Mouse (Mus musculus): ENCODE measurements around the gene Fam171b.

Gene Fam171b

DNA sequence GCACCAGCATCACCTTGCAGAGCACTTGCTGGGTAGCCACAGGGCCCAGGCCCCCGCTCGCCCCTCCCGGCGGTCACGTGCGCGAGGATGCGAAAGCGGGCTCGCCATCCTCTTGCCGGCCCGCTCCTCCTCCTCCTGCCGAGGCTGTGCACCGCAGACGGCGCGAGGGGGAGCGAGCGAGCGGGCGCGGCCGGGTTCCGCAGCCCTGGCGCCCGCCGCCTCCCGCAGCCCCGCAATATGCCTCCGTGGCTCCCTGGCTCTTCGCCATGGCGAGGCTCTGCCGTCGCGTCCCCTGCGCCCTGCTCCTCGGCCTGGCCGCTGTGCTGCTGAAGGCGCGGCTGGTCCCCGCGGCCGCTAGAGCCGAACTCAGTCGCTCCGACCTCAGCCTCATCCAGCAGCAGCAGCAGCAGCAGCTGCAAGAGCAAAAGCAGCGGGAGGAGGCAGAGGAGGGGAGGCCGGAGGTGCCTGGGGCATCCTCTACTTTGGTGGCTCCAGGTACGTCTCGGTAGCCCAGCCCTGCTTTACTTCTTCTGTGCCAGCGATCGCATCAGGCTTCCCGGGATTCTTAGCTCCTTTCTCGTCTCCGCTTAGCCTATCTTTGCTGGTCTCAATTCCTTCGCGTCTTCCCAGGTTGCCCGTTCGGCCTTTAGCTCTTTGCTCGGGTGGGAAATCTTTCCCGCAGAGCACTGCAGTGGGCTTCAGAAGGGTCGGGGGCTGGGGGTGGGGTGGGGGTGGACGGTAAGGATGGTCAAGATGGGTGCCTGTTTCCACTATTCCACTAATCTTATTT is at the start of gene Fam171b:
TSS of gene Fam171b (plus strand) at position 154 of the 790 bp plus-strand sequence.
- CTCF ChIA-PET, result interaction anchor here (0.6 kb wide), 1 partner anchor 19 kb away, joined by 3 read pairs; no protein-coding TSS in a partner anchor

DNA sequence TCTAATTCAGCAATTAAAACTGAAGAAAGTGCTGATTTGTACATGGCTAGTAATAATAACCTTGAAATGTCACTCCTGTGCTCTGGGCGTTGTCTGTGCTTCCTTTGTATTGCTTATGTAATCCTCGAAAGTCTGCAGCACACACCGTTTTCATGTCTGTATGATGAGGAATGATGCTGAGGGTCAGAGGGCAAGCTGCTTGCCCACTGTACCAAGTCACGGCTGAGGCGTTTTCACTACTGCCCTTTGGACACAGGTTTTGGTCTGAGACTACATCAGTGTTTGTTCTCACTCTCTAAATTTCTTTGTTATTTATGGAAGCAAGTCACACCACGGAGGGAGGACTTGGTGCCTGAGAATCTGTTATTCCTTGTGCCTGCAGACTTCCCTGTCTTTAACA is 46.4 kb upstream of the Fam171b start:
- CTCF ChIA-PET, result no interaction called here

DNA sequence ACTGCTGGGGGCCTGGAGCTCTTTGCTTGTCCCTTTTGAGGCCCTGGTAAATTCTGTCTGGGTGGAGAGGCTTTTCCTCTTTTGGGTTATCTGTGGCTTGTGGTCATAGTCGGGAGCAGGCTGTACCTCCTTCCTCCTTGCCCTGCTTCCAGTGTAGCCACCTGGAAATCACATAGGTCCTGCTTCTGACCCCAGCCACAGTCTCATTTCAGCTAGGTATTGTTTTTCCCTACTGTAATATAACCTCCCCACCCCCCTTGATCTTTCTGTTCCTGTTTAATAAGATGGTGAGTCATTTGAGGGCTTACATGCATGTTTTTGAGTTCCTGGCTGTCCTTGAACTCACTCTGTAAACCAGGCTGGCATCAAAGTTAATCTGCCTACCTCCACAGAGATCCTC is 45.6 kb upstream of the Fam171b start:
- CTCF ChIA-PET, result no interaction called here

DNA sequence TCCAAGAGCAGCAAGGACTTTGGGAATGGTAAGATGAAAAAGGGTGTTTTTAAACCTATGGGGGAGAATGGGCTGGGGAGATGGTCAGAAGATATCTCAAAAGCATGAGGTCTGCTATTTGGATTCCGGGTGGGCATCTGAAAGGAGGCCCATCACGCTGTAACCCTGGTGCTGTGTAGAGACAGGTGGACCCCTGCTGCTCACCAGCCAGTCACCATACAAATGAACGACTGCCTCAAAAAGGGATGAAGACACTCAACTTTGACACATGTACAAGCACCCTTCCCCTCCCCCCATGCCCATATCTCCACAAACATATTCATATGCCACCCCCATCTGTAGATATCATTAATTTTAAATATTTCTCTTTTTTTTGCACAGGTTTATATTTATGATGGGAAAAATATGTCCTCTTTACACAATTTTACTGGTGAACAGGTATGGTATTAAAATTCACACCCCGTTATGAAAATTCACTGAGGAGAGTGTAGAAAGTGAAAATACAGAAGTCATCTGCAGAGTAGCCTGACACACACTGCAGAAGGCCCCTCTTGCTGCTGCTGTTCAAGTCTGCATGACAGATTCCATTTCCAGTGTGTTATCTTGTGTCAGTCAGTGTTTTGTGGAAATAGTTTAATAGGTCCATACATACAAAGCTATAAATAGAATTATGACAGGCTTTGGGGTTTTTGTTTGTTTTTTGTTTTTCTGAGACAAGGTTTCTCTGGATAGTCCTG is 44.0 kb upstream of the Fam171b start:
- CTCF ChIA-PET, result interaction anchor here (0.5 kb wide), 1 partner anchor 33 kb away, joined by 3 read pairs; no protein-coding TSS in a partner anchor

DNA sequence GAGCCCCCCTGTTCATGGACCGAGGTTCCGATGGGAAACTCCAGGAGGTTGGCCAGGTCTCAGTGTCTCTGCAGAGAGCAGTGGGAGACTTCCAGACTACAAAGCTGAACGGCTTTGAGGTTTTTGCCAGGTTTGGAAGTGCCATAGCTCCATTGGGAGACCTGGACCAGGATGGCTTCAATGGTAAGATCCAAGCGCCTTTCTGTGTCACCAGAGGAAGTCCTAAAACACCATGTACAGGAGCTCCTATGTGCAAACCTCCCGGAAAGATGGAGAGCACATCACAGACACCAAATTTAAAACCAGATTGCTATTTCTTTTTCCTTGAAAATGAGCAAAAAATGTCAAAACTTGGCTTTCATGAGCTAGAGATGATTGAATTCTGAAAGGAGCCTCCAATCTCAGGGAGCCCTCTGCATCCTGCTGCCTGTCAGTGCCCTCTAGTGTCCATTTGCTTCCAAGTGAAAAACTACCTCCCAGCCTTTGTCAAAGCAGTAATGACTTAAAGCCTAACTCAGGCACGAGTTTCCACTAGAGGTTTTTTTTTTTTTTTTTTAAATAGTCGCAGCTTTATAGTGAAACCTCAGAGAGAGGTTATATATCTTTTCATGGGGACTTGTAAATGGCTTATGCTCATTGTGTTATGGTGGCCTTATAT is 41.2 kb upstream of the Fam171b start:
- CTCF ChIA-PET, result interaction anchor here (0.6 to 1.1 kb wide), 4 partner anchors 21 to 142 kb away, joined by 3 to 9 read pairs (median 5); no protein-coding TSS in a partner anchor

DNA sequence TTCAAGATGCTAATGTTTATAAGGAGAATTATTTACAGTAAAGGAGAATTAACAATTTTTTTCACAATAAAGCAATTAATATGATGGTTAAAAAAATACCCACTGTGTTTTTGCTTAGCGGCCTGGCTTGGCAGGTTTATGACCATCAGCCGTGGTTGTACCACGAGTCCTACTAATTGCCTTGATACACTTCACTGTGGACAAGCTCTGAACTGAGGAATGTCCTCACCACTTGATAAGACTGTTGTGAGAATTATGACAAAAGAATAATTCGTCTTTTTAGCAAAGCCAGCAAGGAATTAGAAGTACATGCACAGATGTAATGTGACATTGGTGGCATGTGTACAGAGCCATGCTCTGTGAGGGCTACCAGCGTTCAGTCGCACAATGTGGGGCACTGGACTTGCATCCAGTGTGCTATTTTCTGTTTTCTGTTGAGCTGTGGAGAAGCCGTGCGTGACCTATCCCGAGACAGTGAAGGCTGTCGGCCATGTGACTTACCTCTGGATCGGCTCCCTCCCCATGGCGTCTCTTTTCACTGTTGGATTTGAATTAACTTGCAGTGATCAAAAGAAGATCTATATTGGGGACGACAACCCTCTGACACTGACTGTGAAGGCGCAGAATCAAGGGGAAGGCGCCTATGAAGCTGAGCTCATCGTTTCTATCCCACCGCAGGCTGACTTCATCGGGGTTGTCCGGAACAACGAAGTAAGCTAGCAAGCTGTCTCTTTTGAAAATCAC is 20.9 kb upstream of the Fam171b start:
- CTCF ChIA-PET, result no interaction called here

DNA sequence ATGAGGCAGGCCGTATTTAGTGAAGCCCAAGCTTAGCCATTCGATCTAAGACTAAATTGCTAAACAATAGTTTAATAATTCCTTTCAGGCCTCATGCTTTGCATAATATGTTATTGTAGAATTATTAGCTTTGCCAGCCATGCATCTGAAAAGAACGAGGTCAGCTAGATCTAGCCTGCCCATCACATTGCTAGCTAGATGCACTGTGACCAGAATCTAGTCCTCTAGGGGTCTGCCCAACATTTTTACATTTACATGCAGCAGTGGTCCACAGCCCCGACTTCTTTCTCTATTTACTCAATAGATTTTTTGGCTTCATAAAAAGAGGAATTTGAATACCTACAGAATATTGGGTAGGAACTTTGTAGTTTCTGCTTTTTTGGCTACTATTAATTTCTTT is 20.3 kb upstream of the Fam171b start:
- CTCF ChIA-PET, result interaction anchor here (0.5 kb wide), 1 partner anchor 21 kb away, joined by 5 read pairs; no protein-coding TSS in a partner anchor

DNA sequence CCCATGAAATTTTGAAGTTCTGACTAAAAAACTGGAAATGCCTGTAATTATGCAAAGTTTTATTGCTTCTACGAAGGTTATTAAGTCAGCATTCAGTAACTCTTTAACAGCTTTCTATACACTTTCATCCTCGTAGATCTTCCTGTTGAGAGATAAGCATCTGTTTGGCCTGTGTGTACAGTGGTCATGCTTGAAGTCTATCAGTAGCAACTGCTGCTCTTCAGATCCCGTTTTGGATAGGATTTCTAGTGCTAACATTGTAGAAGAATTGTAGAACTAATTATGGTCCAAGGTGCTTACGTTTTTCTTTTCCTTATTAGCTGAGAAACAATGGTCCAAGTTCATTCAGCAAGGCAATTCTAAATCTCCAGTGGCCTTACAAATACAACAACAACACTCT is 16.7 kb upstream of the Fam171b start:
- CTCF ChIA-PET, result no interaction called here

DNA sequence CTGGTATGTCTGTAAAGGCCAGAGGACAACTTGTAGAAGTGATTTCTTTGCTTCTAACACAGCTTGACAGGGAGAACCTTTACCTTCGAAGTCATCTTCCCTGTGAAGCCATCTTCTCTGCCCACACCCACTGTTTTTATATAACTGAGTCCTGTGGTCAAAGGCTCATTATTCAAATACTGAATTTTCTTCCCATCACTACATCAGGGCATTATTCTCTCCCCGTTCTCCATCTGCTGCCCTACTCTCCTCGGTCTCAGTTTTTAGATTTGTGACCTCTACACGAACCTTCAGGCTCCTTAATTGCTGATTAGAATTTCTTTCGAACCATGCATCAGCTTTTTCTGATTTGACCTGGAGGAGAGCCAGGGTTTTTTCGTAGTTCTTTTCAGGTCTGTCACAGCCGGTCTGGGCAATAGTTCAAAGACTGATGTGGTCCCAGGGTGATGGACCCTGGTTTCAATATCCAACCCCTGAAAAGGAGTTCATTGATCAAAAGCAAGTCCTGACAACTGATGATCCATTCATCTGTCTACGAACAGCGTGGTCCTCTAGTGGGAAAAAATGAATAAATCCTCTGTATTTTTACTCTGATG is 14.4 kb upstream of the Fam171b start:
- CTCF ChIA-PET, result no interaction called here

DNA sequence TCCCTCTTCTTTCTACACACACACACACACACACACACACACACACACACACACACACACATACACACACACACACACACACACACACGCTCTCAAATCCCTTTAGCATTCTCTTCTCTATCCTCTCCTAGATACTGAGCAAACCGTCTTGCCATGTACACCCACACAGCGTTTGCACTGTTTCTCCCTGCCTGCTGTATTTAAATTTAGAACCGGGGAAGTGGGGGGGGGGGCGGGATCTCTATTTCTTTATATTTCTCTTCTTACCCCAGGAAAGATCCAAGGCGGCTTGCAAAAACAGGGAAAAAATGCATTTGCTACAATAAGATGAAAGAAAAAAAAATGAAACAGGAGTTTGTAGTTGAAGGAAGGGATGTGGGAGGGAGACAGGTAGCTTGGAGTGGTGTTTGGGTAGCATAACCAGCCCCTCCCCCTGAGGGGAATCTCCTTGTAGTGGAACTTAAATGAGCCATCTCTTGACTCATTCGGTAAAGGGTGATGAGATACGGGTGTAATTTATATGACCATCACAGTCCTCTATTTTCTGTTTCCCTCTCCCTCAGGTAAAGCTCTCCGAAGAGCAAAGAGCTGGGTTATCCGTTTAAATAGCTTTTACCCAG is 947 bp downstream of the Fam171b start:
- CTCF ChIA-PET, result interaction anchor here (0.6 to 0.7 kb wide), 2 partner anchors 20 to 128 kb away, joined by 3 to 16 read pairs; partner anchors contain the start of gene Zswim2

DNA sequence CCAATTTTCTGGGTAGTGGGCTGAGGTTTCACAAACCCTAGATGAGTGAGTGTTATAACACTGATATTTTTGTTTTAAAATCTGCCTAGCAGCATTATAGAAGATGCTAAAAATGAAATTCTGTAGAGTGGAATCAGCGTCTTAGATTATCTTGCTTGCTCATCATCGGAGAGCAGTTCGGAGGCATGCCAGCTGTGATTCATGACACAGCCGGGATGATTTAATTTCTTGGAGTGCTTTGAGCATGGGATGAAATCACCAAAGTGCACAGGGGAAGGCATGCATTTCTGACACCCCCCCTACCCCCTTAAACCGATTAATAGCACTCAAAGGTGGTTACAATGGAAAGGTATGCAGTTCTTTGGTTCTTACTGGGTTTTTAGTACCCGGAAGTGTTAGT is 1.6 kb downstream of the Fam171b start:
- CTCF ChIA-PET, result interaction anchor here (0.7 kb wide), 1 partner anchor 127 kb away, joined by 16 read pairs; the partner anchor contains the start of gene Zswim2

DNA sequence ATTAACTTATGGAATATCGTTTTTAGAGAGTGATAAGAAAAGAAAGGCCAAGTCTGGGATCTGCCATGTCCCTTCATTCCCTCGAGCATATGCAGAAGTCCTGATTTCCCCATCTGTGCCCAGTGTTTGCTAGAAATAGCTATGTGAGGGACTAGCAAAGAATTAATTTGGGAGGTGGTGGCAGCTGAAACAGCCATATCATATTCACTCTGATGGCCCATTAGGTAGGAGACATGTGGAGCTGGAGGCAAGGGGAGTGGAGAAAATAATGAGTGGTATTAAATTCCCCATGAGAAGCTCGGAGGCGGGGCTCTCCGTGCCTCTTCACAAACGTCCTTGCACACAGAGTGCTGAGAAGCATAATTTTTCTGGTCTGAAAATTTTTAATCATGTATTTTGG is 3.7 kb downstream of the Fam171b start:
- CTCF ChIA-PET, result no interaction called here

DNA sequence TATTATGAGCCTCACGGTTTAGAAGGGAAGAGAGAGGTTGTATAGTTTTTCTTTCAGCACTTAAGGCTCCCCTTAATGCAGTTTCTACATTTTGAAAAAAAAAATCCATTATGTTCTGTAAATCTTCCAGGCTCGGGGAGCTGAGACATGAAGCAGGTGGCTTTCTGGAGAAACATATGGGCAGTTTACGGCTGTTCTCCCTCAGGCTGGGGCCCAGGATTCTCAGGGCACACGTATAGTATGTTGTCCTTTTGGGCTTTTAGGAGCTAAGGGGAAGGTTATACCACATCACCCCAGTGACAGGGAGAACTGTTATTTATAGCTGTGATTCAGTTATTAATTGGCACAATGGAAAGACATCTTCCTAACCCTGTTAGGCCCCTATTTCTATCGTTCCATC is 12.7 kb downstream of the Fam171b start:
- CTCF ChIA-PET, result no interaction called here

DNA sequence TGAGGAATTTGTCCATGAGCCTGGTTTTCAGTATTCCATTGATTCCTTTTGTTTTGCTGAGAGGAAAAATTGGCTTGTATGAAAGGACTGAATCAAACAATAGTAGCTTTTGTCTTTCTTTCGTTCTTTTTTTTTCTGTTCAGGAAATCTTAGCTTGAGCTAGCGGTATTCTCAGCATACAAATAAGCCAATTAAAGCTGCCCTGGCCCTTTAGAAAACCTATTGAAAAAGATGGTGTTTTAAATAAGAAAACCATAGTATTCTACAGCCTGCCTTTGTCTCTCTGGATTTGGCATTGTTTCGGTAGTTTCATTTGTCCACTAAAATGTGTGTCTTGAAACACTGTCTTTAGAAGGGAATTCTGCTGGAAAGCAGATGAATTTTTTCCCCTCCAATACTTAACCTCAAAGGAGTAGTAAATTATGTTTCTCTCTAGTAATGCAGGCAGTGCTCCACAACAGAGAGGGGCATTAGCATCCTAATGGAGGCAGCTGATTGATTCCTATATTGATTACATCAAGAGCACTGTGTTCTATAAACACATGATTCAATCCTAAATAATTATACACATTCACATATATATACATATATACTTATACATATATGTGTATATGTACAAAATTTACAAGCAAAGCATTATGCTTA is 16.6 kb downstream of the Fam171b start:
- CTCF ChIA-PET, result no interaction called here

DNA sequence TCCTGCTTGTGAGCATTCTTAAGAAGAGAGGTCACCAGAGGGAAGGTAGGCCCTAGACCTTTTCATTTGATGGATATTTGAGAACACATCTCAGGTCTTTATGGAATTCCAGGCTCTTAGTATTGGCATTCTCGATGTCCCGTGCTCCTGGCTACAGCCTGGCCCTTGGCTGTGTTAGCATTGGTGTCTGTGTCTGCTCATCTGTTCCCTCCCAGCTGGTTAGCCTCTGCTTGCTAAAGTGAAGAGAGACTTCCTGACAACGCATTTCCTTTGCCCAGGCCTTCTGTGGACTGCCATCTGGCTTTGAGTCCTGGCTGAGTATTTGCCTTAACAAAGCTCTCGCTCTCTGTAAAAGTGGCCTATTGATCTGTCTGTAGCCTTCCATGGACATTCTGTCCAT is 20.5 kb downstream of the Fam171b start:
- CTCF ChIA-PET, result no interaction called here

DNA sequence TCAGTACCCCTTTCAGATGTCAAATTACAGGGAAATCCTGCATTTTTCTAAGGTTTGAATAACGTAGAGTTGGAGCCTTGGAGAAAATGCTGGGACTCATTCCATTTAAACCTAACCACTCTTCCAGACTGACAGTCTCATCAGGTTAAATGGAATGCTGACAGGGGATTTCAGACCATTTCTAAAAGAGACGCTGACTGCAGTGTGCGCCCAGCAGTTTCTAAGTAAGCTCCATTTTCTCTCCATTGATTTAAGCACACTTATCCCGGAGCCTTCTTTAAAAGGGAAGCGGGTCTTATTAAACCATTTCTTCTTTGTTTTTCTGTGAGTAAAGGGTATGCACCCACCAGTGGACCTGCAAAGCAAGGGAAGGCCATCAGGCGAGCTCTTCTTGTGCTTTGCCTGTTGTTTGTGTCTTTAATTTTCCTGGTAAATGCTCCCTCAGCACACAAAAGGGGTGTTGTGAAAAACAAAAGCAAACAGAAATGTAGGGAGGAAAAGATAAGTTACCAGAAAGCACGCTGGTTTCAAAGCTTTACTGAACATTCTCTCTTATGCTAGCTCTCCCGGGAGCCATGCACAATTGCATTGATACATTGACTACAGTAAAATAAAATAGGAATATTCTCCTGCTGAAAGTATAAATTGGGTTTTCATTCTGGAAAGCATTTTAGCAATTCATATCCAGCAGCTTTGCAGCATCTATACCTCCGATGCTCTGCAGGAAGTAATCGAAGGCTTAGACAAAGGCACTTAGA is 23.1 kb downstream of the Fam171b start:
- CTCF ChIA-PET, result no interaction called here

DNA sequence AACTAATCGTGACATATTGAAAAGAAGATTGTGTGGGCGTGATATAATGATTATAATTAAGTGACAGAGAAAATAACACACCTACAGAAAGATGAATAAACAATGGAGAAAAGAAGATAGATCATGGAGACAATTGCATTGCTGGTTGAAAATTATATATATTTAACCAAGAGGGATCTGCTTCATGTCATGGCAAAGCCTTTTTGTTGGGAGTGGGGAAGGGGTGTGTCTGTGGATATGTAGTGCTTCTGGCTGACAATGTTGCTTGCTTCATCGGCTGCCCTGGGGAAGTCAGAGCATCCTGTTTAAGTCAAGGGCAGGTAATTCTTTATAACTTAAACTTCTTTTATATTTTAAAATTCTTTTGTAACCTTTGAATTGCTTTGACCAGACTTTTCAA is 36.1 kb downstream of the Fam171b start:
- CTCF ChIA-PET, result no interaction called here

DNA sequence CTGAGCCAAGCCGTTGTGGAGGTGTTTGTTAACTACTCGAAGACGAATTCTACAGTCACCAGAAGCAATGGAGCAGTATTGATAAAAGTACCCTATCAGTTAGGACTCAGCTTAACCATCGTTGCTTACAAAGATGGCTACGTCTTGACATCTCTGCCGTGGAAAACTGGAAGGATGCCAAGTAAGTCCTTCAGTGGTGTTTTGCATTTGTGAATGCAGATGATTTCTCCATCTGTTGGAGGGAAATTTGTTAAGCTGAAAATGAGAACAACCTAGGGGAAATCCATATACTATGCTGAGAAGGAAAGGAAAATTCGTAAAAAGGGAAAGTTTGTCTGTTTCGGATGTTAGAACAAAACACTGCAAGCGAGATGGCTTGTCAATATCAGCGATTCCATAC is 41.0 kb downstream of the Fam171b start:
- CTCF ChIA-PET, result no interaction called here

DNA sequence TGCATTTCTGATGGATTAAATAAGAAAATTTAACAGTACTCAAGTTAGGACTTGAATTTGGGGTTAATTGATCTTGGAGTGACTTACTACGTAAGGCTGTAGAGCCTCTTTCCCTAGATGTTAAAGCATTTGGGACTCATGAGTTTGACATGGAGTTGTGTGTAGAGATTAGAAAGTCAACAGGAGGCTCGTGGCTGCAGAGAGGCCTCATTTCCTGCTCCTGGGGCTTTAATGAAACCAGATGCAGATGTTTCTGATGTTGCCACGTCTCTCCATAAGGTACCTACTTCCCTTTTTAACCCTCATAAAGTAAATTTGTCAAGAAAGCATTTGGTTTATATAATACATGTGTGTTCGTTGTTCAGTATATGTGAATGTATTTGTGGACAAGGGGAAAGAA is 43.8 kb downstream of the Fam171b start:
- CTCF ChIA-PET, result no interaction called here

Measured in spleen, embryonic (tissue).